Mouse (Mus musculus) large intestine, adult 2 months (tissue): ENCODE measurements around the gene Olfr1326-ps1. TPM values are rescaled to one million over a fixed set of nuclear protein-coding genes. Genes with fewer than 3 reads are reported as not detected.

Experiments
- DNase-seq: peaks from one replicate; pipeline ENCODE4 v3.0.0-alpha.2; 2012; ENCODE audit warnings: low read depth, low spot score
- WGBS: fragments of 180-500 bp; shearing (Covaris S2); methylation state at CpG from one replicate; pipeline ENCODE4 v1.1.7; 2018; 5-methylcytosine and 5-hydroxymethylcytosine counted together
- polyA plus RNA-seq: library from polyadenylated mRNA; depleted of rRNA; stranded (reverse); fragments of >200 nt; gene quantifications from 2 replicates; pipeline ENCODE4 v1.2.3, GENCODE M21; 2012; rRNA removed

Olfr1326-ps1 gene
- not detected in 2 replicates for polyA plus RNA-seq

GRCm38 (mm10) chrX:74574788-74575187 lies at the start of gene Olfr1326-ps1:
Olfr1326-ps1 (minus strand) TSS chrX:74574888.
- DNase-seq: no peak

- no peak for DNase-seq
- WGBS: 78% methylated on average over 2 of the region's 2 CpGs
Measured at GRCm38 (mm10) chrX:74592379-74592778, 17.7 kb upstream of the Olfr1326-ps1 start, which contains the start of gene Olfr1325. Olfr1325 (plus strand) TSS chrX:74592679.

Other genes starting within 250 kb of the Olfr1326-ps1 start
- 3.0 and 5.0 TPM in 2 replicates for gene Plxna3, start 245.8 kb downstream of the Olfr1326-ps1 start, polyA plus RNA-seq
- gene Lage3, start 221.3 kb downstream of the Olfr1326-ps1 start, polyA plus RNA-seq: 45.0 and 58.7 TPM in 2 replicates
- gene Ubl4a, start 201.7 kb downstream of the Olfr1326-ps1 start, polyA plus RNA-seq: 45.9 and 52.2 TPM in 2 replicates
- 13.6 and 15.2 TPM in 2 replicates for gene Slc10a3, start 201.5 kb downstream of the Olfr1326-ps1 start, polyA plus RNA-seq
- 25.0 and 28.0 TPM in 2 replicates for gene Fam3a, start 181.6 kb downstream of the Olfr1326-ps1 start, polyA plus RNA-seq
- 7.0 and 12.6 TPM in 2 replicates for gene Ikbkg, start 181.6 kb downstream of the Olfr1326-ps1 start, polyA plus RNA-seq
- 40.5 and 60.0 TPM in 2 replicates for gene G6pdx, start 145.7 kb downstream of the Olfr1326-ps1 start, polyA plus RNA-seq
- gene Gm6880, start 93.5 kb downstream of the Olfr1326-ps1 start, polyA plus RNA-seq: not detected in 2 replicates
- not detected in 2 replicates for gene Olfr1325, start 17.8 kb upstream of the Olfr1326-ps1 start, polyA plus RNA-seq
- not detected in 2 replicates for gene Gm5640, start 70.7 kb upstream of the Olfr1326-ps1 start, polyA plus RNA-seq
- not detected in 2 replicates for gene Gm6890, start 166.0 kb upstream of the Olfr1326-ps1 start, polyA plus RNA-seq